Mouse (Mus musculus) lung, adult 2 months (tissue): ENCODE data around the gene Medag.

Experiments
- CTCF ChIP-seq: fragments of 200-500 bp; IDR thresholded peaks from 2 replicates; pipeline ENCODE4 v1.5.1; 2011; ENCODE audit warnings: mild to moderate bottlenecking, low read length, control low read depth; ENCODE audit not compliant: insufficient read depth
- POLR2A ChIP-seq: fragments of 200-500 bp; IDR thresholded peaks from 2 replicates; pipeline ENCODE4 v1.6.1; 2011; ENCODE audit warnings: low read depth, mild to moderate bottlenecking, control low read depth, low read length, borderline replicate concordance; ENCODE audit errors: extremely low read depth

DNA sequence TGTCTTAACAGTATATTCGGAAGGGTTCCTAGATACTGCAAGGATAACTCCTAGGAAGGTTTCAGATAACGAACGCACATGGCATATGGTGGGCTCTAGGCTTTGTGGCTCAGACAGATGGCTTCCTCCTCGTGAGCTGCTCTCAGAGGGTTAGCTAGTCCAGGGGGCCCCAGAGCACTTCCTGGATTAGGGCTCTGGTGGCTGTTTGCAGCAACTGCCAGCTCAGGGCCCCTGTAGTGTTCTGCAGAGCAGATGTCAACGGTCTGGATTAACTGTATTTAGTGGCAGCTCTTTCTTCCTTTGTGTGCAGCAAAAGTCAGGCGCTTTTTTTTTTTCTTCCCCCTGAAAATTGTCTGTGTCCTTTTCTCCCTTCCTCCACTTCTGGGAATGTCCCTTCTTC, 16.8 kb downstream of the Medag start:
- TF ChIP-seq POLR2A, result no peak
- TF ChIP-seq CTCF, result no peak
